Mouse (Mus musculus): ENCODE results near the gene Drc1. TPM values are rescaled to one million over a fixed set of nuclear protein-coding genes. Genes with fewer than 3 reads are reported as not detected.

Drc1 gene
- polyA plus RNA-seq, 1 experiment = 0.01 TPM

DNA sequence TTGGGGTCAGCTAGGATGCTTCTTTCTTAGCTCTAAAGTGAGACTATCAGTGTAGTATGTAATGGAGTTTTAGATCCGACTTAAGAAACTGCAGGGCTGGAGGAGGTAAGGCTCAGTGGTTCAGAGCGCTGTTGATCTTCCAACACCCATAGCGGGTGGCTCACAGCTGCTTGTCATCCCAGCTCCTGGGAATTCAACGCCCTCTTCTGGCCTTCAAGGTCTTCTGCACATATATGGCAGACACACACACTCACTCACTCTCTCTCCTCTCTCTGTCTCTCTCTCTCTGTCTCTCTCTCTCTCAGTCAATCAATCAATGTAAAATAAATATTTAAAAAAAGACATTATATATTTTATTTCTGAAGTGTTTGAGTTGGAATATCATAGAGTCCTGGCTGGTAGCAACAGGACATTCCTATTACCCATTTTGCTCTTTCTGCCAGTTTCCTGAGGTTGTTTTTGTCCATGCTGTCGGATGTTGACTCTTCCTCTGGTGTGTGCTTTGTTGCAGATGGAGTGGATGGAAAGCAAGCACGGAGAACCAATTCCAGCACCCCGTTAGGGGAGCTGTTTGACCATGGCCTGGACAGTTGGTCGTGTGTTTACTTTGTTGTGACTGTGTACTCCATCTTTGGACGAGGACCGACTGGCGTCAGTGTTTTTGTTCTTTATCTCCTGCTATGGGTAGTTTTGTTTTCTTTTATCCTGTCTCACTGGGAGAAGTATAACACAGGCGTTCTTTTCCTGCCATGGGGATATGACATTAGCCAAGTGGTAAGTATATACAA lies 25.4 kb upstream of the Drc1 start:
- Histone ChIP-seq H3K79me3 (ENCODE audit: low read depth) (no peaks in the 10 kb centered on the region), H3K27me3 (ENCODE audit: control insufficient read depth, insufficient read depth, insufficient read length) (no peaks in the 10 kb centered on the region), H3K36me3 (ENCODE audit: control insufficient read depth, insufficient read depth) (peaks cover 75% of the 10 kb centered on the region), H3K4me3 (ENCODE audit: insufficient read depth, poor library complexity, severe bottlenecking) (no peak overlapping the region), H3K79me2 (ENCODE audit: control insufficient read depth, insufficient read depth) (no peaks in the 10 kb centered on the region), H3ac (ENCODE audit: control insufficient read depth, insufficient read length, low read depth) (no peak overlapping the region)
- TF ChIP-seq MYOD1 (IDR thresholded peaks at IDR 0.05; ENCODE audit: control insufficient read depth, insufficient read length, low read depth) (no peak), MAX (IDR thresholded peaks at IDR 0.05) (no peak), USF1 (IDR thresholded peaks at IDR 0.05; ENCODE audit: low read depth) (no peak), MYOG (IDR thresholded peaks at IDR 0.05; ENCODE audit: control insufficient read depth, extremely low read depth, insufficient read length) (no peak), CTCF (IDR thresholded peaks at IDR 0.05; ENCODE audit: control insufficient read depth, insufficient read depth, insufficient read length) (no peak), FOSL1 (IDR thresholded peaks at IDR 0.05; ENCODE audit: insufficient read depth, low read length, poor library complexity, severe bottlenecking) (no peak), CEBPB (IDR thresholded peaks at IDR 0.05; ENCODE audit: low read depth) (no peak)

GRCm38 (mm10) chr5:30258776-30259175 lies 22.4 kb upstream of the Drc1 start:
- Histone ChIP-seq H3K79me2 (ENCODE audit: control insufficient read depth, insufficient read depth) (no peaks in the 10 kb centered on the region), H3K4me3 (ENCODE audit: insufficient read depth, poor library complexity, severe bottlenecking) (no peak overlapping the region), H3K79me3 (ENCODE audit: low read depth) (no peaks in the 10 kb centered on the region), H3ac (ENCODE audit: control insufficient read depth, insufficient read length, low read depth) (no peak overlapping the region), H3K36me3 (ENCODE audit: control insufficient read depth, insufficient read depth) (peaks cover 68% of the 10 kb centered on the region), H3K27me3 (ENCODE audit: control insufficient read depth, insufficient read depth, insufficient read length) (no peaks in the 10 kb centered on the region)
- TF ChIP-seq FOSL1 (IDR thresholded peaks at IDR 0.05; ENCODE audit: insufficient read depth, low read length, poor library complexity, severe bottlenecking) = no peak
- TF ChIP-seq CEBPB (IDR thresholded peaks at IDR 0.05; ENCODE audit: low read depth) = no peak
- TF ChIP-seq CTCF (IDR thresholded peaks at IDR 0.05; ENCODE audit: control insufficient read depth, insufficient read depth, insufficient read length) = no peak
- TF ChIP-seq MYOG (IDR thresholded peaks at IDR 0.05; ENCODE audit: control insufficient read depth, extremely low read depth, insufficient read length) = no peak
- no peak for TF ChIP-seq MAX (IDR thresholded peaks at IDR 0.05)
- no peak for TF ChIP-seq MYOD1 (IDR thresholded peaks at IDR 0.05; ENCODE audit: control insufficient read depth, insufficient read length, low read depth)
- no peak for TF ChIP-seq USF1 (IDR thresholded peaks at IDR 0.05; ENCODE audit: low read depth)

DNA sequence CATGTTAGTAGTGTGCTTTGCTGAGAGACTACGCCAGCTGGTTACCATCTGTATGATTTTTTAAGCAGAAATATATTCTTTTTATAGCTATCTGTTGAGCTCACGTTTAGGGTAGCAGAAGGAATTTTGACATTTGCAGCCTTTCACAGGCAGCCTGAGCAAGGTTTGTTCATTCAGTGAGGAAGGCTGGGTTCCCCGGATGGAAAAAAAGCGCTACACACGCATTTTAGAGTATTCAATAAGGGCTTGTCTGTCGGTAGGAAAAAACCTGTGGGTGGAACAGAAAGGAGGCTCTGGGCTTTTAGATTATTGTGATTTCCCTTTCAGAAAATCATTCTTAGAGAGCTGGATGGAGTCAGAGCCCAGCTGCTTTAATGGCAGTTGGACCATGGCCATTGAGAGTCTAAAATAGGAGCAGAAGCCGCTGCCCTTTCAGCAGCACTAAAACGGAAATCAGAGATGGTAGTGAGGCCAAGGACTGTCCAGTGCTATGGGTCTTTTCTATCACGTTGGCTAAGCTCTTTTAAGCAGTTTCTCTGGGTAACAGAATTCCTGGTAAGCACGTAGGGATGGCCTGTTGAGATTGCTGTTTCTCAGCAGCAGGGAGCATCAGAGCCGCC lies 10.5 kb upstream of the Drc1 start:
- Histone ChIP-seq H3K79me2 (ENCODE audit: control insufficient read depth, insufficient read depth) (no peaks in the 10 kb centered on the region), H3K27me3 (ENCODE audit: control insufficient read depth, insufficient read depth, insufficient read length) (no peaks in the 10 kb centered on the region), H3K4me3 (ENCODE audit: insufficient read depth, poor library complexity, severe bottlenecking) (no peak overlapping the region), H3ac (ENCODE audit: control insufficient read depth, insufficient read length, low read depth) (no peak overlapping the region), H3K79me3 (ENCODE audit: low read depth) (no peaks in the 10 kb centered on the region), H3K36me3 (ENCODE audit: control insufficient read depth, insufficient read depth) (peaks cover 27% of the 10 kb centered on the region)
- TF ChIP-seq CEBPB (IDR thresholded peaks at IDR 0.05; ENCODE audit: low read depth) (no peak), MYOD1 (IDR thresholded peaks at IDR 0.05; ENCODE audit: control insufficient read depth, insufficient read length, low read depth) (no peak), FOSL1 (IDR thresholded peaks at IDR 0.05; ENCODE audit: insufficient read depth, low read length, poor library complexity, severe bottlenecking) (no peak), USF1 (IDR thresholded peaks at IDR 0.05; ENCODE audit: low read depth) (no peak), MAX (IDR thresholded peaks at IDR 0.05) (no peak)

DNA sequence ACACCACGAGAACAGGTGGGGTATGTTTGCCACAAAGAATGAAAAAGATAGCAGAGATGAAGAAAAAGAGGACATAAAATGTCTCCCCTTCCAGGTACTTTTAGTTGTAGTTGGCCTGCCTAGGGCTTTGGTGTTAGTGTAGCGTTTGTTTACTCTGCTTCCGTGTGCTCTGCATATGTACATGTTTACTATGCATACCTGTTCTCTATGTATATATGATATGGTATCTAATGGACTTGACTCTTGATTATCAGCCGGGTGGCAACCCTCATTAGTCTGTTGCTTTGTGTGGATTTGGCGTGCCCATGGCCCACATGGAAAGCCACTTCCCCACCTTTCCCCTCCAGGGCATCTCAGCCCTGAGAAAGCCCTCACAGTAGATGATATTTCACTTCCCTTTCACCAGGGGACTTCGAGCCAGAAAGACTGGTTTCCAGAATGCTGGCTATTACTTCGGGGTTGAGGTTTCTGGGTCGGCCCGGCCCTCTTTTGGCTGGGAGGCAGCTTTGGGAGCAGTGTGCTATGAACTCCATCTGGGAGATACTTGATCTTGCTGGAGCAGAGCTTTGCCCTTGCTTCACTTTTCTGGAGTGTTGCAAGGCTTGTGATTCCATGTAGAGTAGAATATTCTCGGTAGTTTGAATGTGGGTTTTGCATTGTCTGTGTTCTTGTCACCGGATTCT lies 9.4 kb upstream of the Drc1 start:
- Histone ChIP-seq H3K79me2 (ENCODE audit: control insufficient read depth, insufficient read depth) (no peaks in the 10 kb centered on the region), H3K79me3 (ENCODE audit: low read depth) (no peaks in the 10 kb centered on the region), H3K4me3 (ENCODE audit: insufficient read depth, poor library complexity, severe bottlenecking) (no peak overlapping the region), H3K27me3 (ENCODE audit: control insufficient read depth, insufficient read depth, insufficient read length) (no peaks in the 10 kb centered on the region), H3ac (ENCODE audit: control insufficient read depth, insufficient read length, low read depth) (no peak overlapping the region), H3K36me3 (ENCODE audit: control insufficient read depth, insufficient read depth) (peaks cover 18% of the 10 kb centered on the region)
- TF ChIP-seq CTCF (IDR thresholded peaks at IDR 0.05; ENCODE audit: control insufficient read depth, insufficient read depth, insufficient read length) (no peak), FOSL1 (IDR thresholded peaks at IDR 0.05; ENCODE audit: insufficient read depth, low read length, poor library complexity, severe bottlenecking) (no peak), MYOG (IDR thresholded peaks at IDR 0.05; ENCODE audit: control insufficient read depth, extremely low read depth, insufficient read length) (no peak), USF1 (IDR thresholded peaks at IDR 0.05; ENCODE audit: low read depth) (no peak)

- no peaks in the 10 kb centered on the region for H3K79me3 ChIP-seq (ENCODE audit: low read depth)
- no peaks in the 10 kb centered on the region for H3K79me2 ChIP-seq (ENCODE audit: control insufficient read depth, insufficient read depth)
- TF ChIP-seq USF1 (IDR thresholded peaks at IDR 0.05; ENCODE audit: low read depth) (no peak), MYOD1 (IDR thresholded peaks at IDR 0.05; ENCODE audit: control insufficient read depth, insufficient read length, low read depth) (no peak), FOSL1 (IDR thresholded peaks at IDR 0.05; ENCODE audit: insufficient read depth, low read length, poor library complexity, severe bottlenecking) (no peak)
- H3K4me3 ChIP-seq (ENCODE audit: insufficient read depth, poor library complexity, severe bottlenecking) = no peak overlapping the region
- no peaks in the 10 kb centered on the region for H3K27me3 ChIP-seq (ENCODE audit: control insufficient read depth, insufficient read depth, insufficient read length)
- H3K36me3 ChIP-seq (ENCODE audit: control insufficient read depth, insufficient read depth) = no peaks in the 10 kb centered on the region
- H3ac ChIP-seq (ENCODE audit: control insufficient read depth, insufficient read length, low read depth) = no peak overlapping the region
These were observed 4.8 kb upstream of the Drc1 start for GRCm38 (mm10) chr5:30276361-30276760.
